Mouse (Mus musculus): ENCODE results near the gene Etfbkmt. TPM values are rescaled to one million over a fixed set of nuclear protein-coding genes. Genes with fewer than 3 reads are reported as not detected.

Gene Etfbkmt
- polyA plus RNA-seq, 1 experiment from 2014 or later, result 6.5 TPM

DNA sequence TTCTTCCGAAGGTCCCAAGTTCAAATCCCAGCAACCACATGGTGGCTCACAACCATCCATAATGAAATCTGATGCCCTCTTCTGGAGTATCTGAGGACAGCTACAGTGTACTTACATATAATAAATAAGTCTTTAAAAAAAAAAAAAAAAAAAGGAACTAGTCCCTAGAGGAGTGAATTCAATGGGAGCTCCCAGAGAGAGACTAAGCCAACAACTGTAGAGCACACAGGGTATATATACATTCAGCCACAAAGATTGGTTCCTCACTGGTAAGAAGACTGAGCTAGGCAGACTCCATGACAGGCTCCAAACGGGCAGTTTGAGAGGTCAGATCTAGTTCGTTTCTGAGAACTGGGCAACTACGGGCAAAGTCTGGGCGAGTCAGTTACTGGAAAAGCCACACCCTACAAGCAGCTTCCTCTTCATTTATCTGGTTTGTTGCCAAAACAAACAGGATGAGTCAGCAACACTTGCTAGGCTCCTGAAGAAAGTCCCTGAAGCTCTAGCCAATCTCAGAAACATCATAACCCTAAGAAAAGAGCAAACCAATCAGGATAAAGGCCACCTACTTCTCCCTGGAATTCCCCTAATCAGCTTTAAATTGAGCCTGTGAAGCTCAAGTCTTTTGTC lies 53.7 kb downstream of the Etfbkmt start:
- no peaks in the 10 kb centered on the region for H3K9me3 ChIP-seq
- no peak overlapping the region for H3K4me2 ChIP-seq (replicated peaks)
- H3K27me3 ChIP-seq (replicated peaks), result no peaks in the 10 kb centered on the region
- no peaks in the 10 kb centered on the region for H3K4me1 ChIP-seq
- ATAC-seq (ENCODE audit: low FRiP score, low read depth), result no peak
- H3K9ac ChIP-seq, result no peak overlapping the region
- H3K4me3 ChIP-seq, result no peak overlapping the region
- H3K27ac ChIP-seq, result no peak overlapping the region
- H3K36me3 ChIP-seq, result no peaks in the 10 kb centered on the region
- 84% methylated on average over 5 of the region's 5 CpGs for WGBS

DNA sequence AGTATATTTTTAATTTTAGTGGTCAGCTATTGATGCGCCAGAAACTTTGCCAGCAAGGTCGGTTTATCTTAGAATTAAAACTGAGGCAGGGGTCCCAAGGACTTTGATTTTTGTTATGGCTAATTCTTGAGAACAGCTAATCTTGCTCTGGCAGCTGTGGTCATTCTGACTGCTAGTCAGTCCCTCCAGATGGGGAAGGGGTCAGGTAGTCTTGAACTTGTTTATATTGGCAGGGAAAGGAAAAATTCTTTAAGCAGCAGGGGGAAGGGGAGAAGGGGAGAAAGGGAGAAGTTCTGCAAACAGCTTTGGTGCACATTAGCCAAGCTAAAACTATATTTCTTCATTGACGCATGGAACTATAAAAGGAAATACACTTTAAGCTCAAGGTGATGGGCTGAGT lies 57.5 kb downstream of the Etfbkmt start:
- H3K4me2 ChIP-seq (replicated peaks), result no peak overlapping the region
- no peak overlapping the region for H3K9ac ChIP-seq
- H3K4me1 ChIP-seq, result no peaks in the 10 kb centered on the region
- no peaks in the 10 kb centered on the region for H3K27me3 ChIP-seq (replicated peaks)
- no peak overlapping the region for H3K27ac ChIP-seq
- no peaks in the 10 kb centered on the region for H3K9me3 ChIP-seq
- no peak for ATAC-seq (ENCODE audit: low FRiP score, low read depth)
- H3K36me3 ChIP-seq, result no peaks in the 10 kb centered on the region
- WGBS, result 83% methylated on average over 3 of the region's 3 CpGs
- H3K4me3 ChIP-seq, result no peak overlapping the region

DNA sequence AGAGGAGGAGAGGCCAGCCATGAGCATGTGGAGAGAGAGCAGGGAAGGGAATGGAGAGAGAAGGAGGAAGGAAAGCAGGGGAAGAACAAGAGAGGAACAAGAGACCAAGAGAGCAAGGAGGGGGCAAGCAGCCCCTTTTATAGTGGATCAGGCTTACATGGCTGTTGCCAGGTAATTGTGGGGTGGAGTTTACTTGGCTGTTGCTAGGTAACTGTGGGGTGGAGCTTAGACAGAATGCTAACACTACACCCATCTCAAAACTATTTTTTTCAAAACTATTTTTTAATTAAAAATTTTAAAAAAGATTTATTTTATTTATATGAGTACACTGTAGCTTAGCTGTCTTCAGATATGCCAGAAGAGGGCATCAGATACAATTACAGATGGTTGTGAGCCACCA lies 58.9 kb downstream of the Etfbkmt start:
- H3K27ac ChIP-seq, result no peak overlapping the region

More for the DNA sequence above, 58.9 kb downstream of the Etfbkmt start:
- Histone ChIP-seq H3K9me3 (no peaks in the 10 kb centered on the region), H3K4me2 (replicated peaks) (no peak overlapping the region), H3K36me3 (no peaks in the 10 kb centered on the region), H3K4me1 (no peaks in the 10 kb centered on the region), H3K4me3 (no peak overlapping the region), H3K27me3 (replicated peaks) (no peaks in the 10 kb centered on the region), H3K9ac (no peak overlapping the region)
- no peak for ATAC-seq (ENCODE audit: low FRiP score, low read depth)

Other genes with a start within 250 kb of the Etfbkmt start
- 15.9 TPM in 2 replicates for gene Caprin2, start 243.6 kb upstream of the Etfbkmt start, polyA plus RNA-seq (2016; fragmentation: Nextera tagmentation; extraction: Ambion mirVana)
- gene Sinhcaf, start 193.4 kb upstream of the Etfbkmt start, polyA plus RNA-seq (2016; fragmentation: Nextera tagmentation; extraction: Ambion mirVana), result 169 and 174 TPM in 2 replicates
- gene Dennd5b, start 38.2 kb upstream of the Etfbkmt start, polyA plus RNA-seq (2016; fragmentation: Nextera tagmentation; extraction: Ambion mirVana), result 17.4 and 20.0 TPM in 2 replicates
- not detected in 2 replicates for gene Gm10203, start 9.7 kb upstream of the Etfbkmt start, polyA plus RNA-seq (2016; fragmentation: Nextera tagmentation; extraction: Ambion mirVana)
- 85.0 and 87.9 TPM in 2 replicates for gene Amn1, start 48.9 kb downstream of the Etfbkmt start, polyA plus RNA-seq (2016; fragmentation: Nextera tagmentation; extraction: Ambion mirVana)
- gene Resf1, start 169.6 kb downstream of the Etfbkmt start, polyA plus RNA-seq (2016; fragmentation: Nextera tagmentation; extraction: Ambion mirVana), result 39.6 and 41.6 TPM in 2 replicates

Measured in neural tube, embryonic 12.5 days (tissue).